11 mouse cellular contexts compared by ENCODE assay signal in the genomic region with DNA sequence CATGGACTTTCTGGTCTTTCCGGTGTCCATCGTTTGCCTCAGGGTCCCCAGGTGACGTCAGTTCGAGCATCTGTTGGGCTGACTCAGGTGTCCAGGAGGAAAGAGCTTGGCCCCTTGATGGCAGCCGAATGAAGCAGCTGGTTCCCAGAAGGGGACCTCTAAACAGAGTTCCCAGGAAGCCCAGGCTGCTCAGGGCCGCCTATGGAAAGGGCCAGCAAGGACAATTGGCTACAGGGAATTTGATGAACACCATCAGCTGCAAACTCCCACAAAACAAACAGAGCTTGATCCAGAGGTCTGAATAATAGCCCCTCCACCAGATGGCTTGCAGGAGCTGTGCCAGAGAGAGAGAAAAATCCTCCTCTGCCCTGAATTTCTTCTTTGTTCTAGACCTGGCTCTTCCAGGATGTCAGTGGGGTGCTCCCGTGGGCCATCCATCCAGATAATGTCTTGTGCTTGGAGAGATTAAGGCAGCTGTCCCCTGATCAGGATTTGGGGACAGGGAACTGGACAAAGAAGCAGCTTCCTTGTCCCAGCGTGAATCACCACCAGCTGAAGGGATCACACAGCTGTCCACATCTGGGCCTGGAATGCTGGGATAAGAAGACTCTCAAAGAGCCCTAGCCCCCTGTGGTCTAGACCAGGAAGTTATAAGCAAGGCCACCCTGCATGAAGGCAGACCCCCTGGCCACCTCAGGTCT. TPM values are rescaled to one million over a fixed set of nuclear protein-coding genes. Genes with fewer than 3 reads are reported as not detected.
DNase-seq lines count a peak whose midpoint lies in the region; ATAC-seq lines count a peak whose summit lies in the region.
"Had no signal": no experiment of that assay in that cellular context is flagged by ENCODE, and none has a peak within 500 bp of the region (broad histone marks: within the 10 kb centered on the region; RNA-seq: fewer than 3 reads in every experiment).

No protein-coding gene starts in this region.

- peak; percentile 72 to 81 for DNase-seq in heart, adult 18-20 months
- no peak for DNase-seq in heart, embryonic 10.5 days (ENCODE audit: low spot score)
- DNase-seq in midbrain, embryonic 14.5 days = peak; percentile 26
- peak; percentile 78 to 81 for DNase-seq in heart, postnatal 10 days
- DNase-seq in retina, embryonic 14.5 days (ENCODE audit: low spot score) = peak; percentile 20
- no peak for DNase-seq in cerebellum, adult 18-20 months
- DNase-seq: cerebellum, adult 11-12 months had no signal

- no peak overlapping the region for H3K27ac ChIP-seq in heart, embryonic 10.5 days
- H3K27ac ChIP-seq in midbrain, embryonic 14.5 days (replicated peaks; ENCODE audit: low read depth, low read length) = no peak overlapping the region
- no peak overlapping the region for H3K27ac ChIP-seq in midbrain, embryonic 13.5 days
- H3K27ac ChIP-seq: liver, embryonic 15.5 days; neural tube, embryonic 12.5 days had no signal

- H3K4me3 ChIP-seq in heart, embryonic 10.5 days = no peak overlapping the region
- H3K4me3 ChIP-seq in midbrain, embryonic 14.5 days (replicated peaks; ENCODE audit: low read depth, low read length) = no peak overlapping the region
- H3K4me3 ChIP-seq in midbrain, embryonic 13.5 days (replicated peaks) = no peak overlapping the region
- H3K4me3 ChIP-seq: liver, embryonic 15.5 days; neural tube, embryonic 12.5 days had no signal

- H3K36me3 ChIP-seq in heart, embryonic 10.5 days = no peaks in the 10 kb centered on the region
- H3K36me3 ChIP-seq in midbrain, embryonic 14.5 days (ENCODE audit: control insufficient read depth, insufficient read depth, low read length) = no peaks in the 10 kb centered on the region
- H3K36me3 ChIP-seq in midbrain, embryonic 13.5 days = no peaks in the 10 kb centered on the region
- H3K36me3 ChIP-seq: liver, embryonic 15.5 days; neural tube, embryonic 12.5 days had no signal

- H3K9ac ChIP-seq in midbrain, embryonic 14.5 days (replicated peaks; ENCODE audit: low read length) = no peak overlapping the region
- H3K9ac ChIP-seq in midbrain, embryonic 13.5 days (replicated peaks) = no peak overlapping the region; the same call in 1 of the 2 replicates
- H3K9ac ChIP-seq: liver, embryonic 15.5 days; neural tube, embryonic 12.5 days had no signal

- no peak for ATAC-seq in midbrain, embryonic 14.5 days (ENCODE audit: low FRiP score, low TSS enrichment)
- no peak for ATAC-seq in midbrain, embryonic 13.5 days
- no peak for ATAC-seq in megakaryocyte, adult 5-6 weeks (ENCODE audit: poor library complexity, severe bottlenecking)

- H3K4me2 ChIP-seq in midbrain, embryonic 14.5 days (ENCODE audit: low read length) = no peak overlapping the region
- H3K4me2 ChIP-seq in midbrain, embryonic 13.5 days (replicated peaks) = no peak overlapping the region
- H3K4me2 ChIP-seq: liver, embryonic 15.5 days; neural tube, embryonic 12.5 days had no signal

- 0 out of 2 replicates have a peak, but pooled peaks cover 3% of the 10 kb centered on the region for H3K27me3 ChIP-seq in heart, embryonic 10.5 days (ENCODE audit: insufficient read depth, poor library complexity, severe bottlenecking)
- no peaks in the 10 kb centered on the region for H3K27me3 ChIP-seq in midbrain, embryonic 14.5 days (ENCODE audit: control insufficient read depth, insufficient read depth, low read length)
- no peaks in the 10 kb centered on the region for H3K27me3 ChIP-seq in midbrain, embryonic 13.5 days
- H3K27me3 ChIP-seq: liver, embryonic 15.5 days; neural tube, embryonic 12.5 days had no signal

- H3K4me1 ChIP-seq in heart, embryonic 10.5 days = peaks cover 6% of the 10 kb centered on the region; the same call in 1 of the 2 replicates
- H3K4me1 ChIP-seq in midbrain, embryonic 14.5 days (ENCODE audit: control insufficient read depth, insufficient read depth, low read length) = no peaks in the 10 kb centered on the region
- H3K4me1 ChIP-seq in midbrain, embryonic 13.5 days (replicated peaks) = no peaks in the 10 kb centered on the region
- H3K4me1 ChIP-seq: liver, embryonic 15.5 days; neural tube, embryonic 12.5 days had no signal

- 76% methylated on average over 8 of the region's 8 CpGs for WGBS in heart, embryonic 10.5 days
- WGBS in midbrain, embryonic 14.5 days = 64% methylated on average over 8 of the region's 8 CpGs
- 68% methylated on average over 8 of the region's 8 CpGs for WGBS in midbrain, embryonic 13.5 days

- intact Hi-C loops in heart, postnatal 10 days (cut with DNase I) = no loop called here

- H3K9me3 ChIP-seq in heart, embryonic 10.5 days = no peaks in the 10 kb centered on the region
- no peaks in the 10 kb centered on the region for H3K9me3 ChIP-seq in midbrain, embryonic 14.5 days (ENCODE audit: control insufficient read depth, low read length)
- no peaks in the 10 kb centered on the region for H3K9me3 ChIP-seq in midbrain, embryonic 13.5 days
- H3K9me3 ChIP-seq: liver, embryonic 15.5 days; neural tube, embryonic 12.5 days had no signal

RNA-seq across cellular contexts. Expression of a gene that starts 29.6 kb away (rescaled TPM):
- total RNA-seq in heart, adult 18-20 months (2021) = 10 to 100 TPM; 50.7 to 61.5 TPM
- polyA plus RNA-seq in heart, embryonic 10.5 days (2016; fragmentation: Nextera tagmentation; extraction: Ambion mirVana) = 1.1 and 1.5 TPM in 2 replicates
- polyA plus RNA-seq in midbrain, embryonic 14.5 days (2014; fragmentation: Nextera tagmentation; extraction: Ambion mirVana) = 1.8 and 3.0 TPM in 2 replicates
- 1.2 and 1.5 TPM in 2 replicates for polyA plus RNA-seq in midbrain, embryonic 13.5 days (2015; fragmentation: Nextera tagmentation; extraction: Ambion mirVana)
- total RNA-seq in heart, postnatal 10 days (2021) = 100 to 1,000 TPM; 315 to 324 TPM
- total RNA-seq in megakaryocyte, adult 5-6 weeks (2015) = not detected in 2 replicates
- 0.04 TPM in 1 of 2 replicates, not detected in the other for total RNA-seq in megakaryocyte, adult 5-6 weeks (2017)

Comparison
In these comparisons a context has a peak if more than half of its experiments do, and no peak if none do; other contexts are left out.
1. DNase-seq: peak in heart, adult 18-20 months (2 of 2), midbrain, embryonic 14.5 days (single experiment), heart, postnatal 10 days (2 of 2) and retina, embryonic 14.5 days (single experiment); none in heart, embryonic 10.5 days (single experiment) and cerebellum, adult 18-20 months (0 of 2).
2. RNA of a gene that starts 29.6 kb away (total RNA-seq): 315 to 324 TPM in heart, postnatal 10 days and 50.7 to 61.5 TPM in heart, adult 18-20 months; 0.04 TPM in megakaryocyte, adult 5-6 weeks; every median in the first group is over 10 times any median in the second.